Mouse (Mus musculus) adrenal gland, postnatal 4 days (tissue): ENCODE data around the gene Pld6. TPM values are rescaled to one million over a fixed set of nuclear protein-coding genes. Genes with fewer than 3 reads are reported as not detected.
A peak's percentile ranks its signal among the peaks of the same experiment; 100 is the strongest.

Source experiments
- DNase-seq, 2 experiments: peaks; one replicate each; pipeline ENCODE4 v3.0.0; 2021 to 2022; ENCODE audit warnings: low spot score in 2 of 2, mixed read lengths in 2 of 2
- total RNA-seq, 2 experiments: library from RNA; stranded (reverse); gene quantifications; 2 replicates each; pipeline ENCODE4 v1.2.3; 2021

Pld6 gene
- total RNA-seq, 2 experiments from 2014 or later: 5.4 to 6.6 TPM

DNA sequence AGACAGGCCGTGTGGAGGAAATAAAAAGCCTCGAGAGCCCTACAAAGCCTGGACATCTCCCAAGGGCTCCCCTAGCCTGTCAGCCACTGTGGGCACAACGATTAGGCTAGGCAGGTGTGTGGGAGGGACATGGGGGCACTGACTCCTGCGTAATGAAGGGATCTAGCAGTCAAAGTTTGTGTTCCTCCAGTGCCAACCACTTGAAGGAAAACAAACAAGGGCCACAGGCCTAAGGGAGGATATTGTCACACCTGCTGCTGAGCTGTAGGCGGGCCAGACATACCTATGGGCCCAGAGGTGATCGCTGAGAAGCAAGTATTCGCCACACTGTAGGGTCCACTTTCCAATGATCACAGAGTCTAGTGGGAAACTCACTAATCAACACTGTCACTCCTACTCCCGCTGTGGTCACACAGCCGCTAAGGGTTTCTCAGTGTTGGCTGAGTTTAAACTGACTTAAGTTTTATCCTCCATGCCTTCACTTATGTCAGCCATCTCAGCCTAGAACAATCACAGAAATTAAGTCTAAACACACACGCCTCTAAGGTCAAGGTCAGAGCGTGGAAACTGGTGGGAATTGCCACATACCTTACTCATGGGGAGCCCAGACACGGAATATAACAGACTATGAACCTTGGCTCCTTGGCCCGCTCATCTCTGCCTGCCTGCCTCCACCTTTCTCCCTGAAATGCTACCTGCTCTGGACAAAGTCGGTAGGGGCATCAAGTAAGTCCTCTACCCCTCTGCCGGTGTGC, 824 bp downstream of the Pld6 start:
- DNase-seq: no peak

DNA sequence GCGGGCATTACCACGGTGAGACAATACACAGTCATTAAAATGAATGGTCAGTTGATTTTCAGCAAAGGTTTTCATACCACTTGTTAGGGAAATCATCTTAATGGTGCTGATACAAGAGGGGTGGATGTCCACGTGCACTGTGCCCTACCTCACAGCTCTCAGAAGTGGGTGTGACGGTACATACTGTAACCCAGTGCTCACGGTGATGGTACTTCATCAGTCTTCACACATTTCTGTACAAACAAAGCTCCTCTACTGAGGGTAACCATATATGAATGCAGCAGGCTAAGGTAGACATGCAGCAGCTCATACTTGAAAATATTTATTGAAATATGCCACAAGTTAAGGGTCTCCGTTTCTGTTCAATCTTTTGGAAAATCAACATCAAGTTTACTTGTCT, 3.9 kb downstream of the Pld6 start:
- no peak for DNase-seq

DNA sequence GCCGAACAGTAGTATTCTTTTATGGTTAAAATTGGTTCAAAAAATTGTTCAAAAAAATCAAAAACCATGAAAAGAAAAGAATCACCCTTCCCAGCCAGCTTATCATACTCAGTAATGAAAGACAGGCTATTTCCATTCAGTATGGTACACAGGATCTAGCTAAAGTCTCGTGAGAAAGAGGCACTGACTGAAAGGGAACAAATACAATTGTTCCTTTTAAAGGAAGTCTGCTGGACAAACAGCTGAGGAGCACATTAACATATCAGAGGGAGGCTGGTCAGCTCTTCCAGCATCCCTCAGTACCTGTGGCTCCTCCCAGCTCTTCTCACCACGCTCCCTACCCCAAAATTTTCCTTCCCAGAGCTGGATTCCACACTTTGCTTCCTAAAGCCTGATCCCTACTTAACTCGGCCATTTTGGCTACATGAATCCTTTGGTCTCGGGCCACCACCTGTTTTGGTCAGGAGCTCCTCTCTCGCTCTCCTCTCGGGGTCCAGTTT, 5.3 kb downstream of the Pld6 start:
- DNase-seq: no peak

DNA sequence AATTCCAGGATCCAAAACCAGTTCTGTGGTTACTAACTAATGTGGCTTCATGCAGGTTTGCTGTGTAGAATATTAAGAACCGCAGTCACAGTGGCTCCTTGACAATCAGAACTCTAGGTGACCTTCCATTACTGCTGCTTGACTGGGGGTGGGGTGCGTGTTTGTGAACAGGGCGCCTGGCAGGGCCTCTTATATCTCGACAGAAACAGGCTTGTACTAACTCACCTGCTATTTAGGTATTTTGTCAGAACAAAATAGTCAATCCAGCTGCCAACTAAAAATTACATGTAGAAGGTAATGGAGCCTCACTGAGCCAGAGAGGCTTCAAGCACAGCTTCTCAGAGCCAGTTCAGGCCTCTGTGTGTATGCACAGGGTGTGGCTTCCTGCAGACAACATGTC, 7.2 kb downstream of the Pld6 start:
- no peak for DNase-seq

DNA sequence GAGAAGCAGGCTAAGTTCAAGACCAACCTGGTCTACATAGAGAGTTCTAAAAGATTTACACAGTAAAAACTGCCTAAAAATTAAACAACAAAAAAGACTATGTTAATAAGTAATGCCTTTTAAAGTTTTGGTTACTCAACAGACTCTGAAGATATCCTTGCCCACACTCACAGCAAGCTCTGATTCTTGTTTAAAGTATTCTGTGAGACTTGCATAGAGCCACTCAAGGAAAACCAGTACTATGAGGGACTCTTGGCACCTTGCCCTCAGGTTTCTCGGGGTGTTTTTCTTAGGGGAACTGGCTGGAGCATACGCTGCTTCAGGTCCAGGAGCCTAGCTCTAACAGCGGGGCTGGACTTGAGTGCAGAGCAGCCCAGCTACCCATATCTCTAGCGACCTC, 8.0 kb downstream of the Pld6 start:
- no peak for DNase-seq

DNA sequence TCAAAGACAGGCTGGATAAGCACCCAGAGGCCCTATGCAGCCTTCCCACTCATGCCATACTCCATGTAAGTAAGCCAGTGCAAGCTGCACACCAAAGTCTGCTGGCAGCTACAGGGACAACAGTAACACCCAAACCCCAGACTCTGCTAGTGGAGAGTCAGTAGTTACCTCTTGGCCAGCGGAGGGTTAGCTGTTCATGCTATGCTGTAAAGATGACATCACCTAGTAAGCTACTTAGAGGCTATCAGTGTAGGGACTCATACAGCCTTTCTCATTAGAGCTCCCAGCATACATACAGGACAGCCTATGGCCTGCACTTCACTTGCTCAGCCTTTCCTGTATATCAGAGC, 8.6 kb downstream of the Pld6 start:
- no peak for DNase-seq

DNA sequence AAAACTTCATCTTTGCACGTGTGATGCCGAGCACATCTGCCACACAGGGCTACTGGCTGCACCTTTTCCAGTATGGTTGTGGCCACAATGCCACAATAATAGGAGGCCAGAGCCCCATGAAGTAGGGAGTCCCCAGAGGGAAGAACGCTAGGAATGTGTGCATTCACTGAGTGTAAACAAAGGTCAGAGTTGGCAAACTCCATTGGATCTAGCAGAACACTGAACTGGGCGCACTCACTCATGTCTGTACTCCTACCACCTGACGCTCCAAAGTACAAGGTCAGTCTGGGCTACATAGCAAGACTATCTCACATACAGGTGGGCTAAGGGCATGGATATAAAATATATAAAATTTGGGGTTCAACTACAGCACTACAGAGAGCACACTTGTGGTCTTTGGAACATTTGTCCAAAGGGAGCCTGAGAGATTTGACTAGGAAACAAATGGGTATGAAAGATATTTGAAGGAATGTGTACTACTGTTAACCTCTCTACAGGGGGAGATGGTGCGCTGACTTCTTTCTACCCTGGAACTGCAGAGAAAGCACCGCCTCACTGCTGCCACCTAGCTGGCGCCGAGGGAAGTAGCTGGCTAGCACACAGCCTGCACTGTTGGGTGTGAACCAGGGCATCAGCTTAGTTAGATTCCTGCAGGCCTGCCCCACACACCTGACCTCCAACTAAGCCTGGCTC, 9.1 kb downstream of the Pld6 start:
- DNase-seq: peak; percentile 38 to 67

DNA sequence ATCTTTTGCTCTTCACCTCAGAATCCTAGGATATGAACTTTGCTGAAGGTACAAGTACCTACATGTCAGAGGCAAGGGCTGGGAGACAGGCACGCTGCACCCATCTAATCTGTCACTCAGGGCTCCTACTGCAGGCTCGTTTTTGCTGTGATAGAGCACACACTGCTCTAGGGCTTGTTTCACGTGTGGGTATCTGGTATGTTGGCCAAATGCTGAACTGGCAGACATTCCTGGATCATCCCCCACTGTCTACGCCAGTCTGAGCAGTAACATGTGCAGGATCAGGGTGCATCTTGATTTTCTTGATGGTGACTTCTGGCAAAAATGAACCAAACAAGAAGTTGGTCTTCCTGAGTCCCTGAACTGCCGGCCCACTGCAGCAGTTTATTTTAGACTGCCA, 10.2 kb downstream of the Pld6 start:
- no peak for DNase-seq

DNA sequence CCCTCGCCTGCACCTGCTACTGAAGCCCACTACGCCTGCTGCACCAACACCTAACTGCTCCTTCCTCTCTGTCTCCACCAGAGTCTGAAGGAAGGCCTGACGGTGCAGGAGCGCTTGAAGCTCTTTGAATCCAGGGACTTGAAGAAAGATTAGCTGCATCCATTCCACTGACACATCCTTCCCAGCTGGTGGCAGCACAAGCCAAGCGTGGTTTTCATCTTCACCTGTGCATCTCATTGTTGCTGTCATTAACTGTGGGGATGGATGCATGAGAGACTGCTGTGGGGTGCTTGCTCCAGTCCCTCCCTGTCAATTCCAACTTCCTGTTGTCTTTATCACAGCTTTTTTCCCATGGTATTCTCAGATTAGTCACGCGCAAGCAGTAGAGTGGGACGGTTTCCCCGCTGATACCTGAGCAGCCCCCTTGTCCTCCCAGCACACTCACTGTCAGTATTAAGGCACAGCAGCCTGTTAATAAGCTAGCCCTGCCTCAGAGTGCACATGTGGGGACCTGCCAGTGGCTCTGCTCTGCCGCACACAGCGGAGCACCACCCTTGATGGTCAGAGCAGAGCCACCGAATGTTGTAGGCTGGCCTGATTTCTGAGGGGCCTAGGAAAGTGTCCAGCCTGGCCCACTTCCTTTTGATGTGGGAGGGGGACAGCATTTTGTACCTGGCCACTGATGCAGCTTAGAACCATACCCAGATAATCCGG, 11.9 kb downstream of the Pld6 start:
- DNase-seq: no peak

DNA sequence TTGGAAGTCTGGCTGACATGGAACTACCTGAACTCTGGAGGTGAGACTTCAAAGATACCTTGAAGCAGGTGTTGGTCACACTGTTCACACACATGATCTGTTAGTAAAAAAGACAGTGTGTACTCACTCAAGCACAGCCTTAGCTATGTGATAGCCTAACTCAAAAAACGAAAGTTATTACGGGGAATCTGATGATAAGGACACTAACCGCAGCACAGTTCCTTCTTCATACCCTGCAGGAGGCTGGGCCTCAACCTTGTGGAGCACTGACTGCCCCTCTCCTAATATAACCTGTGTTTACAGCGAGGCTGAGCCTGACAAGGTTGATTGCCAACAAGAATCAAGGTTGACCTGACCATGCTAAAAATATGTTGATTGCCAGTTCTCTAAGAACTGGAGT, 12.9 kb downstream of the Pld6 start:
- no peak for DNase-seq

DNA sequence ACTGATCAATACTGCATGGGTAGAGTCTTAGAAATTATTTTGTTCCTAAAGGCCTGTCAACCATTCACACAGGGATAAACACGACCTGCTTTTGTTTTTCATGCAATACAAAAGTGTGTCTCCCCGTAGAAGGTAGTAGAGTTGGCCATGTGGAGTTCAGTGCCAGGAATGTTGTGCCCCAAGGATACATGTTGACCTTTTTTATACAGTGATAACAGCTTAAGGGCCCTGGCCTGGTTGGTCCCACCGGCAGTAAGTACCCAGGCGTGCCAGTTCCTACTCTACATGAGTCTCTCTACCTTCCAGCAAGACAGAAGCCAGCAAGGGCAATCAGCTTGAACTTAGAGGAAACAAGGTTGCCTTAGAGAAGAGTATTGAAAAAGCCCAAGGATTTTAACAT, 14.5 kb downstream of the Pld6 start:
- no peak for DNase-seq

DNA sequence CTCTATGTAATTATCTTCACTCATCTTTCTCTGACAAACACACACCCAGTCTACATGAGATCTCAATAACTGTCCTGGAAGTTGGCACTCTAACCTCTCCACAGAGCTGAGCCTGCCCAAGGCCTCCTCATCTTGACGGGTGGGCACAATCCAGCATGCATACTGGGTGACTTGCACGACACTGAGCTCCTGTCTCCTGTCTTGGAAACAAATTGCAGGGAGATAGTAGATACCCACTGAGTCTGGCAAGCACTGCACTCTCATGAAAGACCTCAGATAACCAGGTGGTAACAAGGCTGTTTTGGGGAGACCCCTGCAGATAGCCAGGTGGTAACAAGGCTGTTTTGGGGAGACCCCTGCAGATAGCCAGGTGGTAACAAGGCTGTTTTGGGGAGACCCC, 15.2 kb downstream of the Pld6 start:
- no peak for DNase-seq

DNA sequence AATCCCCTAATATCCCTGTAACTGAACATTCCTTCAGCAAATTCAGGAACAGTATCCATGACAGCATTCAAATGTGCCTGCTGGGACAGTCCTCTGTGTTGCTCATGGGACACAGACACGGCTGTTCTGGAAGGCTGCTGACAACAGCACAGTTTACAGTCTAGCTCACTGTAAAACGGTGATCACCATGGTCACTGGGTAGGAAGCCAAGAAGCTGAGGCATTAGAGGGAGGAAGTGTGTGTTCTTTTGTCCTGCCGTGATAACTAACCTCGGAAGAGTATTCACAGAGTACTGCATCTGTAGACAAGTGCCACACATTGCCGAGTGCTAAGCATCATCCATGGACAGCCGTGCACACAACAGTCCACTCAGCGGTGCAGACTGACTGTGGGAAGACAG, 16.7 kb downstream of the Pld6 start:
- DNase-seq: no peak

DNA sequence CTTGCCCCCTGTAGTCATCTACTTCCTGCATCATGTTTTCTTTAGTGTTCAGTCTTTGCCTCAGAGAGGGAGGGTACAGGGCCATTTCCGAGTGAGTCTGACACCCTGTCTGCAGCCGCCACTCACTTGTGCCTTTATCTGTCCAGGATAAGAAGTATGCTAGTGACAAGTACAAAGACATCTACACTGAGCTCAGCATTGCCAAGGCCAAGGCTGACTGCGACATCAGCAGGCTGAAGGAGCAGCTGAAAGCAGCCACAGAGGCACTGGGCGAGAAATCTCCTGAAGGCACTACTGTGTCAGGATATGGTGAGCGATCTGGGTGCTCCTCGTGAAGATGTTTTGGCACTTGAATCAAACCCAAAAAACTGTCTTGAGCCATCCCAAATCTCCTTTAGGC, 17.7 kb downstream of the Pld6 start:
- no peak for DNase-seq

DNA sequence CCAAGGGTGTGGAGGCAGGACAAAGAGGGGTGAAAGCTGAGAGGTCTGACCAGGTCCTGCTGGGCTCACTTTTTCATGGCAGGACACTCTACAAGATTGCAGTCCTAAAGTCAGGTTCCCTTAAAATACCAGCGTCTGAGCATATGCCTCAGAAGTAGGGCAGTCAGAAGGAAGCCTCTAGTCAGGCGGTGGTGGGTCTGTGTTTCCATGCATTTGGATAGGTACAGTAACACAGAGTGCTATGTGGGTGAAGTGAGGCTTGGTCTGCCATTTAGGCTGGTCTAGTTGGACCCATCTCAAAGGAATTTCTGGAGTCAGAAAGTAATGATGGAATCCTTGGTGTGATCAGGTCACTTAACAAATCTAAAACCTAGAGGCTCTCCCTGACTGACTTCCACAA, 18.1 kb downstream of the Pld6 start:
- DNase-seq: no peak

DNA sequence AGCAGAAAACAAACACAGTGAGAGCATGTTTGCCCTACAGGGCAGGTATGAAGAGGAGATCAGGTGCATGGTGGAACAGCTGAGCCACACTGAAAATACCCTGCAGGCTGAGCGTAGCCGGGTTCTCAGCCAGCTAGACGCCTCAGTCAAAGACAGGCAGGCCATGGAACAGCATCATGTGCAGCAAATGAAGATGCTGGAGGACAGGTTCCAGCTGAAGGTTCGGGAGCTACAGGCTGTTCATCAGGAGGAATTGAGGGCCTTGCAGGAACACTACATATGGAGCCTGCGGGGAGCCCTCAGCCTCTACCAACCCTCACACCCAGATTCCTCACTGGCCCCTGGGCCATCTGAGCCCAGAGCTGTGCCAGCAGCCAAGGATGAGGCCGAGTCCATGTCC, 26.6 kb downstream of the Pld6 start:
- no peak for DNase-seq

DNA sequence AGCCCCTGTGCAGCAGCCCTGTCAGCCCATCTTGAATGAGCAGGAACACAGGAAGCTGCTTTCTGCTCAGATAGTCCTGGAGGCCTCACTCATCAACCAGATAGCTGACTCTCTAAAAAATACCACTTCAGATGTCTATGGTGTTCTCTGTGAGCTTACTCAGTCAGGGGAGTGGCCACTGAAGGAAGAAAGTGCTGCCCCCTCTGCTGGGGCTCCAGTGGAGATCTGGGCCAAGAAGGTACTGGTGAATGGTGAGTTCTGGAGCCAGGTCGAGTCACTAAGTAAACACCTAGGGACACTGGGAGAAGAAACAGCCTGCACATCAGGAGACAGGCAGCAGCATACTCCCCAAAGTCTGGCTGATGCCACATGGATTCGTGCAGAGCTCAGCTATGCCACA, 27.8 kb downstream of the Pld6 start:
- DNase-seq: no peak

DNA sequence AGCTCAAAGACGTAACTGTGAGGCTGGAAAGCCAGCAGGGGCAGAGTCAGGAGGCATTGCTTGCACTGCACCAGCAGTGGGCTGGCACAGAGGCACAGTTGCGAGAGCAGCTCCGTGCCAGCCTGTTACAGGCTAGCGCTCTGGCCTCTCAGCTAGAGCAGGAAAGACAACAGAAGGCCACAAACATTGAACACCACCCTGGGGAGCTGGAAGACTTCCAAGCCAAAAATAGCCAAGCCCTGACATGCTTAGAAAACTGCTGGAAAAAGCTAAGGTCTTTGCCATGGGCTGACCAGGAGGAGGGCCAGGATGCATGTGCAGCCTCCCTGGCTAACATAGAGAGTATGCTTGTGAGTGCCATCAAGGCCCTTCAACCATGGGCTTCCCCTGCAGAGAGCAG, 28.3 kb downstream of the Pld6 start:
- peak in 1 of 2 experiments; percentile 43 for DNase-seq

DNA sequence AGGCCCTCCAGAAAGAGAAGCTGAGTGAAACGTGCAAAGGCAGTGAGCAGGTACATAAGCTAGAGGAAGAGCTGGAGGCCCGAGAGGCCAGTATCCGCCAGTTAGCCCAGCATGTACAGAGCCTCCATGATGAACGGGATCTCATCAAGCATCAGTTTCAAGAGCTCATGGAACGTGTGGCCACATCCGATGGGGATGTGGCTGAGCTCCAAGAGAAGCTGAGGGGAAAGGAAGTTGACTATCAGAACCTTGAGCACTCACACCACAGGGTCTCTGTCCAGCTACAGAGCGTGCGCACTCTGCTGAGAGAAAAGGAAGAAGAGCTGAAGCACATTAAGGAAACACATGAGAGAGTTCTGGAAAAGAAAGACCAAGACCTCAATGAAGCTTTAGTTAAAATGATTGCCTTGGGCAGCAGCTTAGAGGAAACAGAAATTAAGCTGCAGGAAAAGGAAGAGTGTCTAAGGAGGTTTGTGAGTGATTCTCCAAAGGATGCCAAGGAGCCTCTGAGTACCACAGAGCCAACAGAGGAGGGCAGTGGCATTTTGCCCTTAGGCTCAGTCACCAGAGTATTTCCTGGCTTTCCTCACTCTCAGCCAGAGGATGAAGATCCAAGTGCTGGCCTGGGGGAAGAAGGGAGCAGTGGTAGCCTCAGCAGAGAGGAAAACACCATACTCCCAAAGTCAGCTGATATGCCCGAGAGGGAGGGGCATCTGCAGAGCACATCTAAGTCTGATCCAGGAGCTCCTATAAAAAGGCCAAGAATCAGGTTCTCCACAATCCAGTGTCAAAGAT, 29.1 kb downstream of the Pld6 start:
- no peak for DNase-seq

DNA sequence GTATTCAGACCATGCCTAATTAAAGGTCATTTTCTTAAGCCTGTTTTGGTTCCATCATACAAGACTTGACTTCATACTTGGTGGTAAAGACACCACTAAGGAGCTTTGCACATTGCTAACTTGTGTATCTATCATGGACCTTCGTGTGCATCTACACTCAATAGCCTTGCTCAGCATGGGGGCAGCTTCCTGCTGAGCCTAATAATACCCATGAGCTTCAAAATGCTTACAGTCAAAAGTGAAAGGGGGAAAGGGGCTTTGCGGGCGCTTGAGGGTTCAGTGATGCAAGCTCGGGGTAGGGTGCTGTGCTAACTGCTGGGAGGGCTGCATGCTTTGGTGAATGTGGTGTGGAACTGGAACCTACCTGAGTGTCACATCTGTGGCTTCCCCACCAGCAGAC, 31.1 kb downstream of the Pld6 start:
- no peak for DNase-seq

DNA sequence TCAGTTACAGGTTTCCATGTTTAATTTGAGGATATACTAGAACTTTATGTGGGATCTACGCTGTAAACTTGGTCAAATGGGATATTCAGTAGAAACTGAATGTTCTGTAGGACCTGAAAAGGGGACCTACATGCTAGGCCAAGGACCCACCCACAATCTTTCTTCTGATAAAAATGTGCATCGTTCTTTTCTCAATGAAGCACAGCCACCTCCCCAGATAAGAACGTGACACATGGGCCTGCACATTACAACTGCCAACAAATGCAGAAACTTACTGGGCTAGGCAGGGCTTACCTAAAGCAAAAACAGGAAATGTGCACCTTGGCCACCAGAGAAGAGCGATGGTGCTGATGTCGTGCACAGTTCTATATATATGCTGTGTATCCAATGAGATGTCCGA, 32.9 kb downstream of the Pld6 start:
- DNase-seq: no peak

DNA sequence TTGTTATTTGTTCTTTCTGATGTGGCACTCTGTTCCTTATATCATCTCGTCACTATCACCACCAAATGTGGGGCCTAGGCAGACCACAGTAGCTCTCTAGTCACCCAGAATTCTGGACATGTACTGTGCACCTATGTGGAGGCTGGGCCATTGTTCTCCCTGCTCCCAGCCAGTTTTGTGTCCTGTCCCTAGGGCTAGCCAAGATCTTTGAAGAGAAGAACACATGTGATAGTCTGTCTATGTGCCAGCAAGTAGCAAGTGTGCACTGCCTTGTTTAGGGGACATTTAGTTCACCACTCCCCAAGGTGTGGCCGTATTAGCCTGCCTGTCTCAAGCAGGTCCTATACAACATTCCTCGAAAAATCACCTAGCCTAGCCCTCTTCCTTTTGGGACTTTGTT, 38.4 kb downstream of the Pld6 start:
- no peak for DNase-seq
